Mouse (Mus musculus): Measurements from ENCODE around the gene Klk1b8.
"Not testable (repeated sequence)": the region's sequence is repeated elsewhere in the genome, so short reads cannot be mapped to it uniquely, and the experiment has no call there.

Gene Klk1b8

DNA sequence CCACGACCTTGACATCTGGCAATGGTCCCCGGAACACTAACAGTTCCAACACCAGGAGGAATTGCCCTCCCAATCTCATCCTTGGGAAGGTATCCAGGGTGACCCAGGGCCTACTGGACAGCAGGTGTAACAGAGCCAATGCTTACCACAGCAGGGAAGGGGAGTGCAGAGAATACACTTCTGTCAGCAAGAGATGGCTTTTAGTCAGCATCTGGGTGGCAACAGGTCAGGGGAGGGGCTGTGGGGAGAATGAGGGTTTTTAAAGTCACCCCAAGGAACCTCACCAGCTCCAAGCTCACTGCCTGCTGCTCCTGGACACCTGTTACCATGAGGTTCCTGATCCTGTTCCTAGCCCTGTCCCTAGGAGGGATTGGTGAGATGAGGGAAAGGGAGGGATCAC is at the start of gene Klk1b8:
Gene Klk1b8, plus strand, starts transcription at position 301 of the 400 bp plus-strand sequence.
- DNase-seq = no peak

DNA sequence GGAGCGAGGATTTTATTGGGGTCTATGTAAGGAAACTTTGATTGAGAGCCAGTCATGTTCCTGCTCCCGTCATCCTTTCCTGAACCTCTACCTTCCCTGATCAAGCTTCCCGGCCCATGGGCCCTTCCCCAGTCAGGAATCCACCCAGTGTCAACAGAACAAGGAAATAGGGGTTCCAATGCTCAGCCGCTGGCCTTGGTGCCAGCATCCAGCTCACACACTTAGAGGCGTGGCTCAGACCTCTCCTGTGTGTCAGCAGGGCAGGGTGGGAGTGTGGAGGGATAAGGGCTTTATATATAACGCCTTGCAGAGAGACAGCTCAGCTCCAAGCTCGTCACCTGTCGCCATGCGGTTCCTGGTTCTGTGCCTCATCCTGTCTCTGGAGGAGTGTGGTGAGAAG is 35.6 kb upstream of the Klk1b8 start:
- DNase-seq = no peak

DNA sequence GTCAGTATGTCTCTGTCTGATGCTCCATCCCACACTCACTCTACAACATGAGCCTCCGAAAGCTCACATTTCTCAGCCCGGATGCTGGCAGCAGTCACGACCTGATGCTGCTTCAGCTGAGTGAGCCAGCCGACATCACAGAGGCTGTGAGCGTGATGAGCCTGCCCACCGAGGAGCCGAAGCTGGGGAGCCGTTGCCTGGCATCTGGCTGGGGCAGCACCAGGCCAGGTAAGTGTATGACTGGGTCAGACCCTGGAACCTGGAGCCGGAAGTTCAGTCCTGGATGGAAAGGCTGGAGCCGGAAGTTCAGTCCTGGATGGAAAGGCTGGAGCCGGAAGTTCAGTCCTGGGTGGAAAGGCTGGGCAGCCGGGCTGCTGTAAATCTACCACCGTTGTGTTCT is 32.0 kb upstream of the Klk1b8 start:
- DNase-seq = no peak

- DNase-seq = no peak
Measured at GRCm38 (mm10) chr7:43918871-43919270, 31.6 kb upstream of the Klk1b8 start.

DNA sequence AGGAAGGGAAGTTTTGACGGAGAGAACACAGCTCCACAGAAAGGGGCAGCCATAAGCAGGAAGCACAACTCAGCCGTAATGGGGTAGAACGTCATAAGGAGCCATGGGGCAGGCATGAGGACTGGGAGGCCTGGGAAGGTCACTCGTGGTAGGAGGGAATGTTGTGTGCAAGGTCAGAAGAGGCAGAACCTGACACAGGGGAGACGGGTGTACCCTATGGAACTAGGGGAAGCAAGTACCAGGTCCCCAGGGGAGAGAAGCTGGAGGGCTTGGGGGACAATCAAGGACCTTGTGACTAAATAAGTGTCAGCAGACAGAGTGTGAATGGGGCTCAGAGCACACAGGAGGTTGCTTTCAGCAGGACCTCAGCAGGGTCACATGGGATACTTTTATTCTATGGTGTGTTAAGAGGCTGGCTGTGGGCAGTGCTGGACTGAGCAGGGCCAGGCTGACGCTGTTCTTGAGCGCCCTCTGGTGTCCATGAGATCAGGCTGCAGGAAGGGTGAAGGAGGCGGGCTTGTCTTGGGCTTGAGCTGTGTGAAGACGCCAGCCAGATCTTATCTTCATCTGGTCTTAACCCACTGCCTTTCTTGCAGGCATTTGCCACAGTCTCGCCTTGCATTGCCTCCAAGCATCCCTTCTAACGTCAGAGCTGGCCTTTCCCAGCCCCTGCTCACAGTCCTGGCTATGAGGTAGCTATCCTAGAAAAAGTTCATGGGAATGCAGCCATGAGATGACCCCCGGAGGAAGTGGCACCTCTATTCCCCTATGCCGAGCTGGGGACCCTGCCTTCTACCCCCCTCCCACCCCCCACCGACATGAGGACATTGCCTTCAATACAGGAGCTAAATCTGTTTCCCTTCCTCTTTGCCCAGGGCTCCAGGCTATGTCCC is 30.7 kb upstream of the Klk1b8 start:
- peak; percentile 37 for DNase-seq

- DNase-seq = no peak
Measured at GRCm38 (mm10) chr7:43920582-43920981, 29.9 kb upstream of the Klk1b8 start.

DNA sequence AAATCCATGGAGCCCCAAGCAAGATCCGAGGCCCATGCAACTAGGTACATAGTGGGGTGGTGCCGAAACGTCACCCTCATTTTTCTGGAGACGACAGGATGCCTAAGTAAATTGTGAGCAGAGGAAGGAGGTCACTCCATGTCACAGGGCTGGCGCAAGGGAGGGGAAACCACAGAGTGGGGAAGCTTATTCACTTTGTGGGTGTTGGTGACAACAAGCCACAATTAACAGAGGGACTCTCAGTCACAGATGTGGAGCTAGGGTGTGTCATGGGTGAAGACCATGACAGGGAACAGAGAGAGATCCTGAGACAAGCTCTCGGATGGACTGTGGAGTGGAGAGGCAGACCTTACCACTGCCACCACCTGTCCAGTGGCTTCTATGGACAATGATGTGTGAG is 29.4 kb upstream of the Klk1b8 start:
- no peak for DNase-seq

- DNase-seq = no peak
Measured at GRCm38 (mm10) chr7:43921941-43922340, 28.5 kb upstream of the Klk1b8 start.

DNA sequence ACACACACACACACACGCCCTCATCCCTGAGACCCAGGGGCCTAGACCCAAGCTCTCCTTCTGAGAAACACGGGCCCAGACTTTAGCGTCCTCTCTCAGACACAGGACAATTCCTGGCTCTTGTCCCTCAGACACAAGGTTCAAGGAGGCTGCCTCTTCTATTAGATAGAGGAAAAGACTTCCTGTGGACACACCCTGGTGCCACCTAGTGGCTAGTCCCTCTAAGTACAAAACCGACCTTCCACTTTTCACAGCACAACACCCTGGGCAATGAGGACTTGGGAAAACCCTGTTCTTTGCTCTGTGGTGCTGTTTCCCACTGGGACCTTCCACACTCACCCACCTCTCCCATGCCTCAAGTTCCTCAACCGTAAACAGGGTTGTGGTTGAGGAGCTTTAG is 24.5 kb upstream of the Klk1b8 start:
- DNase-seq = no peak

DNA sequence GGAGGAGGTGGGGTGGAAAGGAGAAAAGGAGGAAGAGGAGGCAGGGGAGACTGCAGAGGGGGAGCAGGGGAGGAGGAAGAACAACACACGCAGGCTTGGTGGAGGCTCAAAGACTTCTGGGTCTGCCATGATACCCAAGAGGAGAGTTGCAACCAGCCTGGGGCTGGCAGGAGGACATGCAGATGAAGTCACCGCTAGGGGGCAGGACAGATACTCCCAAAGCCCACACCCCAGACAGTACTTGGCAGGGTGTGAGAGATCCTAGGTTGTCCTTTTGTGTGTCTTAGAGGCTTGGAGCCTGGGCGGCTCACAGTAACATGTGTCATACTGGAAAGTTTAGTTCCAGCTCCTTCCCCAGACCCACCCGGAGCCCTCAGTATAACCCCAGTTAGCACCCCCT is 21.9 kb upstream of the Klk1b8 start:
- no peak for DNase-seq

DNA sequence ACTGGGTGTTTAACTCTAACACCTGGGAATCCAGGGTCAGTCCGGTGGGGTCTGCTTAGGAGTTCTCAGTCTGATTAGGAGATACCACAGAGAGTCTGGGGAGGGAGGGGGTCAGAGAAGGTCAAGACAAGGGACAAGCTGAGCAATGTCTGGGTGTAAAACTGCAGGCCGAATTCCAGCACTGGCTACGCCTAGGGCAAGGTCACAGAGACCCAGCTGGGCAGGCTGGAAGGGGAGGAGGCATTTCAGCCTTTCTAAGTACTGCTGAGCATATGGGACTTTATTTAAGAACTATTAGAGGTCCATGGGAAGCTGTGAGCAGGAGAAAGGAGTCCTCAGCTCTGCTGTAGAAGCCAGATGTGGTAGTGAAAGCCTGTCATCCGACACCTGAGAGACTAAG is 18.1 kb upstream of the Klk1b8 start:
- DNase-seq = no peak

DNA sequence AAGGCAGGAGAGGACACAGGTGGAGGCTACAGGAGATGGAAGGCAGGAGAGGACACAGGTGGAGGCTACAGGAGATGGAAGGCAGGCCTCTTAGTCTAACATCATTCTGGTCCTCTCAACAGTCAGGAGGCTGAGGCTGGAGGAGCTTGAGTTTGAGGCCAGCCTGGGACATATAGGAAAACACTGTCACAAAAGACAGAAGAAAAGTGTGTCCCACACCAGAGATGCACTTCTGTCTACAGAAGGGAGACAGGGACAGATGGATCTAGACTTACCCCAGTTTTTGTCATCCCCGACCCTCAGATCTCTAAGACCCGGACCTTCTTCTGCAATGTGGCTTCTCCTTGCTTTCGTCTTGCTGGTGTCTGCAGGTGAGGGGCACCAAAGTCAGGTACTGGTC is 17.0 kb upstream of the Klk1b8 start, which contains the start of gene Klk15:
Gene Klk15, plus strand, starts transcription at position 301 of the 400 bp plus-strand sequence.
- no peak for DNase-seq

GRCm38 (mm10) chr7:43934747-43935146 is 15.7 kb upstream of the Klk1b8 start:
- no peak for DNase-seq

GRCm38 (mm10) chr7:43936551-43936950 is 13.9 kb upstream of the Klk1b8 start:
- no peak for DNase-seq

GRCm38 (mm10) chr7:43942293-43942692 is 8.2 kb upstream of the Klk1b8 start:
- DNase-seq = not testable (repeated sequence)

- DNase-seq = no peak
Measured at GRCm38 (mm10) chr7:43944727-43945264, 5.7 kb upstream of the Klk1b8 start.

DNA sequence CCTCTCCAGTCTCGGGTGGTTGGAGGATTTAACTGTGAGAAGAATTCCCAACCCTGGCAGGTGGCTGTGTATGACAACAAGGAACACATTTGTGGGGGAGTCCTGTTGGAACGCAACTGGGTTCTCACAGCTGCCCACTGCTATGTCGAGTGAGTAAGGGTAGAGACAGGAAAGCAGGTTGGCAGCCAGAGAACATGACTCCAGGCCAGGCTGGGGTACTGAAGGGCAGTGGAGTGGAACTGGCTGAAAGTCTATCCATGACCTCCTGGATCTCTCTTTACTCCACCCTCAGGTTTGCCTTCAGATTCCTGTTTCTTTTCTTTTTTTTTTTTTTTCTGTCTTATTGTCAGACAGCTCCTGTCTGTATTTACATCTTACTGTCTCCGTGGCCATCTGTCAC is 2.2 kb downstream of the Klk1b8 start:
- DNase-seq = peak; percentile 42

GRCm38 (mm10) chr7:43966451-43966850 is 16.0 kb downstream of the Klk1b8 start, which contains the start of gene Klk1b1:
TSS of gene Klk1b1 (plus strand) at chr7:43966751.
- no peak for DNase-seq

- no peak for DNase-seq
Measured at GRCm38 (mm10) chr7:43967058-43967457, 16.6 kb downstream of the Klk1b8 start.

GRCm38 (mm10) chr7:43967612-43968011 is 17.1 kb downstream of the Klk1b8 start:
- DNase-seq = no peak

GRCm38 (mm10) chr7:43975761-43976160 is 25.3 kb downstream of the Klk1b8 start, which contains the start of gene Klk1b9:
TSS of gene Klk1b9 (plus strand) at chr7:43976061.
- not testable (repeated sequence) for DNase-seq

- DNase-seq = no peak
Measured at GRCm38 (mm10) chr7:43985657-43986056, 35.2 kb downstream of the Klk1b8 start.

- DNase-seq = not testable (repeated sequence)
Measured at GRCm38 (mm10) chr7:43994821-43995220, 44.4 kb downstream of the Klk1b8 start.

DNA sequence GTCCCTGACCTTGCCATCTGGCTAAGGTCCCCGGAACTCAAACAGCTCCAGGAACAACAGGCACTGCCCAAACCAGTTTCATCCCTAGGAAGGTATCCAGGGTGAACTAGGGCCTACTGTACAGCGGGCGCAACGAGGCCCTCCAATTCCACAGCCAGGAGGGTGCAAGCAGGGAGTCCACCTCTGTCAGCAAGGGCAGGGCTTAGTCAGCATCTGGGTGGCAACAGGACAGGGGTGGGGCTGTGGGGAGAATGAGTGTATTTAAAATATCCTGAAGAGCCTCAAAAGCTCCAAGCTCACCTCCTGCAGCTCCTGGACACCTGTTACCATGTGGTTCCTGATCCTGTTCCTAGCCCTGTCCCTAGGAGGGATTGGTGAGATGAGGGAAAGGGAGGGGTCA is 45.1 kb downstream of the Klk1b8 start, which contains the start of gene Klk1b11:
Gene Klk1b11, plus strand, starts transcription at position 301 of the 400 bp plus-strand sequence.
- DNase-seq = not testable (repeated sequence)

All from layer of hippocampus, adult 9-11 months (tissue).